Mouse (Mus musculus): ENCODE measurements around the gene Arhgap11a.

DNA sequence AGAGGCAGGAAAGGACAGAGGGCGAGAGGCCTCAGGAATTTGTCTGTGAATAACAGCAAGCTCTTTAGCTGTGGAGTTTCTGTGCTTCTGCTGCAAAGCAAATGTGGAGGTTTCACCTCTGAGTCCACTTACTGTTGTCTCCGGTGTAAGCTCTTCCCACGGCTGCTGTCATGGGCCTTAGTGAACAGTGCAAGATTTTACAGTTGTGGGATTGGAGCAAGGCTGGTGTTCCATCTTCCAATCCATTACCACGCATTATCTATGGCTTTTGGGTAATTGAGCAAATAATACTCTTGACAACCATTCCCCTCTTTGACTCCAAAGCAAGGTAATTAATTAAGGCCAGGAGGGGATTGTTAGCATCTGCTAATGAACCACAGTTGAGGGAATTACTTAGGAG lies 38.7 kb upstream of the Arhgap11a start:
- TF ChIP-seq GATA1 (IDR thresholded peaks at IDR 0.05; ENCODE audit: borderline replicate concordance, low read length) = no peak
- no peak for TF ChIP-seq FLI1 (IDR thresholded peaks at IDR 0.05; ENCODE audit: low read length)

Measured in megakaryocyte, embryonic 14.5 days (primary cell).